Mouse (Mus musculus): ENCODE data around the gene Trpv2.

The Trpv2 gene

GRCm38 (mm10) chr11:62630225-62630821 is 56.0 kb downstream of the Trpv2 start:
- no peak for DNase-seq

GRCm38 (mm10) chr11:62631138-62631537 is 56.9 kb downstream of the Trpv2 start:
- no peak for DNase-seq

- DNase-seq, result no peak
Measured at GRCm38 (mm10) chr11:62635406-62635805, 61.1 kb downstream of the Trpv2 start.

- no peak for DNase-seq
Measured at GRCm38 (mm10) chr11:62636105-62636839, 62.0 kb downstream of the Trpv2 start.

- DNase-seq, result peak; percentile 35
Measured at GRCm38 (mm10) chr11:62636840-62637221, 62.5 kb downstream of the Trpv2 start.

- DNase-seq, result no peak
Measured at GRCm38 (mm10) chr11:62637401-62637800, 63.1 kb downstream of the Trpv2 start.

- no peak for DNase-seq
Measured at GRCm38 (mm10) chr11:62637806-62638205, 63.5 kb downstream of the Trpv2 start.

- no peak for DNase-seq
Measured at GRCm38 (mm10) chr11:62638402-62638801, 64.1 kb downstream of the Trpv2 start.

- no peak for DNase-seq
Measured at GRCm38 (mm10) chr11:62640378-62640777, 66.1 kb downstream of the Trpv2 start.

- no peak for DNase-seq
Measured at GRCm38 (mm10) chr11:62642023-62642844, 67.9 kb downstream of the Trpv2 start.

GRCm38 (mm10) chr11:62643011-62643631 is 68.8 kb downstream of the Trpv2 start:
- peak; percentile 33 for DNase-seq

- no peak for DNase-seq
Measured at GRCm38 (mm10) chr11:62643681-62644363, 69.5 kb downstream of the Trpv2 start.

GRCm38 (mm10) chr11:62644602-62645336 is 70.5 kb downstream of the Trpv2 start:
- no peak for DNase-seq

GRCm38 (mm10) chr11:62645337-62645675 is 71.0 kb downstream of the Trpv2 start:
- no peak for DNase-seq

GRCm38 (mm10) chr11:62645732-62646494 is 71.6 kb downstream of the Trpv2 start:
- DNase-seq, result peak; percentile 58

- DNase-seq, result no peak
Measured at GRCm38 (mm10) chr11:62646495-62646843, 72.2 kb downstream of the Trpv2 start.

- no peak for DNase-seq
Measured at GRCm38 (mm10) chr11:62646958-62647515, 72.8 kb downstream of the Trpv2 start.

GRCm38 (mm10) chr11:62647661-62648590 is 73.6 kb downstream of the Trpv2 start, which contains the start of gene Lrrc75a:
TSS of gene Lrrc75a (minus strand) at chr11:62648523.
- DNase-seq, result no peak

- DNase-seq, result peak; percentile 92
Measured at GRCm38 (mm10) chr11:62648591-62649391, 74.5 kb downstream of the Trpv2 start, which contains the start of gene Mmgt2. TSS of gene Mmgt2 (plus strand) at chr11:62648664.
